Mouse (Mus musculus): ENCODE results near the gene Psmb4.

GRCm38 (mm10) chr3:94838631-94839030 lies 48.1 kb downstream of the Psmb4 start:
- TF ChIP-seq CTCF (IDR thresholded peaks at IDR 0.05) (no peak), POLR2A (IDR thresholded peaks at IDR 0.05; ENCODE audit: insufficient read depth, low read depth, low read length) (no peak), EP300 (IDR thresholded peaks at IDR 0.05; ENCODE audit: insufficient read depth, low read depth, low read length) (no peak)
